Mouse (Mus musculus) hindbrain, embryonic 16.5 days (tissue): Measurements from ENCODE around the gene Sox13. TPM values are rescaled to one million over a fixed set of nuclear protein-coding genes. Genes with fewer than 3 reads are reported as not detected.

Experiments
- ATAC-seq: fragments of 200-750 bp; cut with Nextera tagmentation; 2 replicates; pipeline ENCODE4 v1.8.0; 2017; ENCODE audit warnings: moderate TSS enrichment, moderate library complexity
- H3K27ac ChIP-seq: fragments of 300-500 bp; sonication (generic); 2 replicates; pipeline ENCODE4 v1.5.1; 2014; ENCODE audit warnings: low read depth, mild to moderate bottlenecking, control low read depth, low read length, moderate library complexity
- H3K27me3 ChIP-seq: fragments of 300-500 bp; sonication (generic); replicated peaks from 2 replicates; pipeline ENCODE4 v1.6.1; 2014; ENCODE audit warnings: low read length; ENCODE audit not compliant: control insufficient read depth, insufficient read depth
- H3K36me3 ChIP-seq: fragments of 300-500 bp; sonication (generic); 2 replicates; pipeline ENCODE4 v1.6.1; 2014; ENCODE audit warnings: mild to moderate bottlenecking, low read length, moderate library complexity, mixed read lengths; ENCODE audit not compliant: control insufficient read depth, insufficient read depth
- H3K4me1 ChIP-seq: fragments of 300-500 bp; sonication (generic); 2 replicates; pipeline ENCODE4 v1.6.1; 2014; ENCODE audit warnings: low read depth, low read length; ENCODE audit not compliant: control insufficient read depth, insufficient read depth
- H3K4me2 ChIP-seq: fragments of 300-500 bp; sonication (generic); 2 replicates; pipeline ENCODE4 v1.6.1; 2014; ENCODE audit warnings: mild to moderate bottlenecking, low read length, control low read depth, moderate library complexity
- H3K4me3 ChIP-seq: fragments of 300-500 bp; sonication (generic); 2 replicates; pipeline ENCODE4 v1.5.1; 2014; ENCODE audit warnings: mild to moderate bottlenecking, low read length, control low read depth, moderate library complexity
- H3K9ac ChIP-seq: fragments of 300-500 bp; sonication (generic); 2 replicates; pipeline ENCODE4 v1.6.1; 2014; ENCODE audit warnings: low read depth, mild to moderate bottlenecking, control low read depth, low read length, moderate library complexity
- H3K9me3 ChIP-seq: fragments of 300-500 bp; sonication (generic); 2 replicates; pipeline ENCODE4 v1.6.1; 2014; ENCODE audit warnings: mild to moderate bottlenecking, low read length, moderate library complexity; ENCODE audit not compliant: control insufficient read depth
- WGBS: fragments of 180-500 bp; shearing (Covaris S2); extraction: QIAGEN DNeasy Blood & Tissue Kit; methylation state at CpG from one replicate; pipeline ENCODE4 v1.1.7; 2014; 5-methylcytosine and 5-hydroxymethylcytosine counted together
- polyA plus RNA-seq: library from polyadenylated mRNA; unstranded; fragments of >200 nt; fragmentation: Nextera tagmentation; extraction: Ambion mirVana; gene quantifications from 2 replicates; pipeline ENCODE4 v1.2.1, GENCODE M21; 2015

Gene Sox13
- polyA plus RNA-seq, 1 experiment from 2014 or later, result 2.9 TPM

GRCm38 (mm10) chr1:133434018-133434755 is 10.0 kb upstream of the Sox13 start:
- peak overlapping the region; percentile 51 for H3K4me2 ChIP-seq
- H3K27ac ChIP-seq, result peak overlapping the region; percentile 52
- peaks cover 3% of the 10 kb centered on the region; the same call in 1 of the 2 replicates for H3K9me3 ChIP-seq
- H3K36me3 ChIP-seq, result no peaks in the 10 kb centered on the region
- peaks cover 10% of the 10 kb centered on the region for H3K4me1 ChIP-seq
- peak; percentile 88 for ATAC-seq
- no peaks in the 10 kb centered on the region for H3K27me3 ChIP-seq
- 4% methylated on average over 9 of the region's 12 CpGs for WGBS
- peak overlapping the region; percentile 44; the same call in 1 of the 2 replicates for H3K9ac ChIP-seq
- H3K4me3 ChIP-seq, result peak overlapping the region; percentile 3; the same call in 1 of the 2 replicates

- no peak overlapping the region for H3K4me3 ChIP-seq
- WGBS, result 24% methylated on average over 2 of the region's 2 CpGs
Measured at GRCm38 (mm10) chr1:133432566-133432965, 8.4 kb upstream of the Sox13 start.

DNA sequence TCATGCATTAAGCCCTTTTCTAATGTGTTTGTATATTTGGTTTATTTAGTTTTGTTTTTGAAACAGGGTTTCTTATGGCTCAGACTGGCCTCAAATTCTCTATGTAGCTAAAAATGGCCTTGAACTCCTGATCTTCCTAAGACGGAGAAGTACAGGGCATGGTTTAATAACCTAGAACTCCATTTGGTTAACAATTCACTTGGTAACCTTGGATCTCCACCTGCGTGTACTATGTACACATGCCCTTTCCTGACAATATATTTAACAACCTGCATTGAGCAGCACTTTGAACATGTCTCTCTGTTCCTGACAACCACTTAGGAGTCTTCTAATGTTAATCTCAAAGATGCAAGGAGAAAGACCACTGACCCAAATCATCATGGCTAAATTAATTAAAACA is 7.0 kb upstream of the Sox13 start:
- Histone ChIP-seq H3K9ac (no peak overlapping the region), H3K27ac (no peak overlapping the region), H3K9me3 (peaks cover 3% of the 10 kb centered on the region; the same call in 1 of the 2 replicates), H3K4me1 (peaks cover 10% of the 10 kb centered on the region), H3K4me2 (no peak overlapping the region), H3K27me3 (no peaks in the 10 kb centered on the region), H3K4me3 (no peak overlapping the region), H3K36me3 (no peaks in the 10 kb centered on the region)
- 97% methylated on average over 2 of the region's 2 CpGs for WGBS
- no peak for ATAC-seq

More at GRCm38 (mm10) chr1:133432566-133432965, 8.4 kb upstream of the Sox13 start:
- ATAC-seq, result no peak
- H3K36me3 ChIP-seq, result no peaks in the 10 kb centered on the region
- H3K9me3 ChIP-seq, result peaks cover 3% of the 10 kb centered on the region; the same call in 1 of the 2 replicates
- H3K27ac ChIP-seq, result no peak overlapping the region
- H3K4me2 ChIP-seq, result no peak overlapping the region
- H3K4me1 ChIP-seq, result peaks cover 10% of the 10 kb centered on the region
- H3K9ac ChIP-seq, result no peak overlapping the region
- H3K27me3 ChIP-seq, result no peaks in the 10 kb centered on the region

DNA sequence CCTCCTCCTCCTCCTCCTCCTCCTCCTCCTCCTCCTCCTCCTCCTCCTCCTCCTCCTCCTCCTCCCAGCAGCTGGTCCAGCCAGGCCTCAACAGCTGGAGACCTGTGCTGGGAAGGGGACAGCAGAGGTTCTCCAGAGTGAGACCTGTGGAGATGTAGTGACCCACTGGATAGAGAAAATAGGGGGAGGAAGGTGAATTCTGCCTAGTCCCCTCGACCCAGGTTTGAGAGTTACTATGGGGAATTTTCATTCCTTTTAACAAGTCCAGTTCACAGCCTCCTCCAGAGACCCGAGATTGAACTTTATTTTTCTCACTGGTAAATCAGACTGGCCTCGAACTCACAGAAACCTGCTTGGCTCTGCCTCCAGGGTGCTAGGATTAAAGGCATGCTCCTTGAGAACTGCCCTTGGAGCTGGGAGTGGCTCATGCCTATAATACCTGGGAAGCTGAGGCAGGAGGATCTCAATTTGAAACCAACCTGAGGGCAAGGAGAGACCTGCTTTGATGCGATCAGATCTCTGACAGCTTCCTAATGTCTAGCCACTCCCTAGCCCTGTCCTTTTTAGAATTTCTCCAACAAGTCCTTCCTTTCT is 467 bp upstream of the Sox13 start:
- 56% methylated on average over 4 of the region's 4 CpGs for WGBS
- no peak for ATAC-seq
- peaks cover 3% of the 10 kb centered on the region; the same call in 1 of the 2 replicates for H3K9me3 ChIP-seq

GRCm38 (mm10) chr1:133423166-133423542 is 1.0 kb downstream of the Sox13 start:
- no peaks in the 10 kb centered on the region for H3K36me3 ChIP-seq
- peaks cover 18% of the 10 kb centered on the region for H3K4me1 ChIP-seq
- peak; percentile 18 for ATAC-seq

More for the DNA sequence above, 467 bp upstream of the Sox13 start:
- H3K27me3 ChIP-seq, result no peaks in the 10 kb centered on the region
- peaks cover 14% of the 10 kb centered on the region for H3K4me1 ChIP-seq
- H3K4me2 ChIP-seq, result peak overlapping the region; percentile 97; the same call in 1 of the 2 replicates
- H3K36me3 ChIP-seq, result no peaks in the 10 kb centered on the region
- no peak overlapping the region; the same call in 1 of the 2 replicates for H3K27ac ChIP-seq
- H3K4me3 ChIP-seq, result peak overlapping the region; percentile 80; the same call in 1 of the 2 replicates
- H3K9ac ChIP-seq, result no peak overlapping the region

GRCm38 (mm10) chr1:133422615-133423161 is 1.5 kb downstream of the Sox13 start:
- H3K4me3 ChIP-seq, result peak overlapping the region; percentile 80
- peak overlapping the region; percentile 91 for H3K27ac ChIP-seq
- ATAC-seq, result peak; percentile 45
- peaks cover 22% of the 10 kb centered on the region for H3K4me1 ChIP-seq
- no peaks in the 10 kb centered on the region for H3K9me3 ChIP-seq
- WGBS, result under 1% methylated on average over 29 of the region's 29 CpGs
- no peaks in the 10 kb centered on the region for H3K27me3 ChIP-seq
- H3K4me2 ChIP-seq, result peak overlapping the region; percentile 97
- H3K9ac ChIP-seq, result peak overlapping the region; percentile 79
- H3K36me3 ChIP-seq, result no peaks in the 10 kb centered on the region

More at GRCm38 (mm10) chr1:133423166-133423542, 1.0 kb downstream of the Sox13 start:
- H3K9ac ChIP-seq, result peak overlapping the region; percentile 79
- H3K4me3 ChIP-seq, result peak overlapping the region; percentile 80
- peak overlapping the region; percentile 91 for H3K27ac ChIP-seq
- H3K4me2 ChIP-seq, result peak overlapping the region; percentile 97
- under 1% methylated on average over 31 of the region's 31 CpGs for WGBS
- H3K9me3 ChIP-seq, result no peaks in the 10 kb centered on the region
- H3K27me3 ChIP-seq, result no peaks in the 10 kb centered on the region

DNA sequence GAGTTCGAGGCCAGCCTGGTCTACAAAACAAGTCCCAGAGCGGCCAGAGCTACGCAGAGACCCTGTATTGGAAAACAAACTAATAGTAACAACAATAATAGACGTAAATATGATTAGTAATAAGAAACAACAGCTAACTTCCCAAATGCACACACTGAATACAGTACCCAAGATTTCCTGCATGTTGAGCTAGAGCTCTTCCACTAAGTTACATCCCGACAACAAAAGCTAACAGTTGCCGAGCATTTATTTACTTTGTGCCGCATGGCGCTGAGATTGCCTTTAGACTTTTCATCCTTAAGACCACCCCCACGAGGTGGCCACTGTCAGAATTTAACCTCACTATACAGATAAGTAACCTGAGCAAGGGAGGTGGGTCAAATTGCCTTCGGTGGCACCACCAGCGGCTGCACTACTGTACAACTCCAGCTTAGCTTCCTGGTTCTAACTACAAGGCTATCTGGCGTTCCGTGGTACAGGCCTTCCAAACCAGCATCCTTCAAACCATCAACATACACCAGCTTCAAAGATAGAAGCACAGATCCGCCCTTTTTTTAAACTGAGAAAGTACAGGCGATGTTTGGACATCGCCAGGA is 2.1 kb downstream of the Sox13 start:
- Histone ChIP-seq H3K9ac (peak overlapping the region; percentile 79; the same call in 1 of the 2 replicates), H3K4me3 (peak overlapping the region; percentile 80), H3K36me3 (no peaks in the 10 kb centered on the region), H3K9me3 (no peaks in the 10 kb centered on the region), H3K27ac (peak overlapping the region; percentile 31; the same call in 1 of the 2 replicates), H3K27me3 (no peaks in the 10 kb centered on the region), H3K4me2 (peak overlapping the region; percentile 97), H3K4me1 (peaks cover 26% of the 10 kb centered on the region)
- ATAC-seq, result no peak
- WGBS, result 23% methylated on average over 16 of the region's 16 CpGs

DNA sequence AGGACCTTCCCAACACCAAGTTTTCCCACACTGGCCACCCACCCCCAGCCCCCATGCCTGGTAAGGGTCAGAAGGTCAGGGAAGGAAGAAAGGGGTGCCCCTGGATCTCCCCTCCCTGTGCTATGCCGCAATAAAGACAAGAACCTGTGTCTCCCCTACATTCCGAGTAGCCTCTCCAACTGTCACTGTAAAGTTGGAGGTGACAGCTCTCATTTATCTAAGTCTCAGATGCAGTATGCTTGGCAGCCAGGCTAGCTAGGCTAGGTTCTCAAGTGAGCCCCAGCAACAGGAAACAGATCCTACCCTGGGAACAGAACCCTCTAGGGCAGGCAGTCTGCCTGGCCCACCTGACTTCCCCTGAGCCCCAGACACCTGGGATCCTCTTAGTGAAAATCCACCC is 3.1 kb downstream of the Sox13 start:
- peaks cover 26% of the 10 kb centered on the region for H3K4me1 ChIP-seq
- WGBS, result 35% methylated on average over 2 of the region's 2 CpGs
- no peaks in the 10 kb centered on the region for H3K36me3 ChIP-seq
- no peak overlapping the region for H3K4me3 ChIP-seq
- no peak overlapping the region; the same call in 1 of the 2 replicates for H3K4me2 ChIP-seq
- H3K9ac ChIP-seq, result no peak overlapping the region
- no peak overlapping the region for H3K27ac ChIP-seq
- H3K27me3 ChIP-seq, result no peaks in the 10 kb centered on the region
- no peak for ATAC-seq
- no peaks in the 10 kb centered on the region for H3K9me3 ChIP-seq
